Mouse (Mus musculus): ENCODE measurements at regions not wholly inside any gene's neighbourhood (a gene's known extent, or its start where the extent isn't known, plus 50 kb on each side); places are given as distances from the start of the nearest gene placed in this dataset.

DNA sequence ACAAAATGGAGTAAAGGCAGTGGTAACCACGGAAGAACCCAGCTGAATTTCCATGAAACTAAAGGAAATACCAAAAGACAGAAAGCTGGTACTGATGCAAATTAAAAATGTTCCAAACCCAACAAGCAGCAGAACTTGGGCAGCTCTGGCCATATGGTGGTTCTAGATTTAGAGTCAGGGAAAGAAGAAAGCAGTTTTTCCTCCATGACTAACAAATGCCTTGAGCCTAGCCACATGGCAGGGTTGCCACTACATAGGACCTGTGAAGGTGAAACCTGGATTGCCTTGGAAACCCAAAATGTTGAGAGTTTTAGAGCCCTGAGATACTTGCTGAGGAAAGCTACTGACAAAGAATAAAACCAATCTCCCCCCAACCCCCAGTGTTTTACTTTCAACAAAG lies 701.5 kb upstream of the Foxg1 start:
- no peaks in the 10 kb centered on the region for H3K27me3 ChIP-seq (ENCODE audit: control insufficient read depth, insufficient read depth, low read length)
- H3K9ac ChIP-seq (ENCODE audit: low read depth, low read length, severe bottlenecking), result no peak overlapping the region
- no peak overlapping the region for H3K27ac ChIP-seq (replicated peaks; ENCODE audit: low read depth, low read length)
- H3K36me3 ChIP-seq (ENCODE audit: control insufficient read depth, insufficient read depth, low read length), result no peaks in the 10 kb centered on the region
- DNase-seq (ENCODE audit: low spot score) (no peak), ATAC-seq (ENCODE audit: low FRiP score, low read depth) (no peak)
- no peak overlapping the region for H3K4me3 ChIP-seq (replicated peaks; ENCODE audit: low read length)
- no peaks in the 10 kb centered on the region for H3K9me3 ChIP-seq (ENCODE audit: control insufficient read depth, low read length)
- WGBS, result 61% methylated on average over 1 of the region's 1 CpGs
- H3K4me1 ChIP-seq (ENCODE audit: control insufficient read depth, insufficient read depth, low read length), result no peaks in the 10 kb centered on the region
- TF ChIP-seq POLR2A (IDR thresholded peaks at IDR 0.05; ENCODE audit: borderline replicate concordance, extremely low read depth, insufficient read depth, insufficient read length), result no peak
- H3K4me2 ChIP-seq (replicated peaks; ENCODE audit: low read depth, low read length, severe bottlenecking), result no peak overlapping the region

DNA sequence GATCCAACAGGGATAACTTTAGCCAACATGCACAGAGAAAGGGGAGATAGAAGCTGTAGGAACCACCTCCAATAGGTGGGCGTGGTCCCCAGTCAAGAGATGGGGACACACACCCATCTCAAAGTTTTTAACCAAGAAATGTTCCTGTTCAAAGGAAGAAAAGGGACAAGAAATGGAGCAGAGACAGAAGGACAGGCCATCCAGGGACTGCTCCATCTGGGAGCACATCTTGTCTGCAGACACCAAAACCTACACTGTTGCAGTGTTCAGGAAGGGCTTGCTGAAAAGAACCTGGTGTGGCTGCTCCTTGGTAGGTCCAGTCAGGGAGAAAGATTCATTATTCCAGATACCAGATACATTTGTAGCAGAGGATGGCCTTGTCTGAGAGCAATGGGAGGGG lies 676.5 kb upstream of the Foxg1 start:
- Histone ChIP-seq H3K4me1 (ENCODE audit: control insufficient read depth, insufficient read depth, low read length) (no peaks in the 10 kb centered on the region), H3K4me3 (replicated peaks; ENCODE audit: low read length) (no peak overlapping the region), H3K27me3 (ENCODE audit: control insufficient read depth, insufficient read depth, low read length) (no peaks in the 10 kb centered on the region), H3K9me3 (ENCODE audit: control insufficient read depth, low read length) (no peaks in the 10 kb centered on the region), H3K36me3 (ENCODE audit: control insufficient read depth, insufficient read depth, low read length) (no peaks in the 10 kb centered on the region), H3K9ac (ENCODE audit: low read depth, low read length, severe bottlenecking) (no peak overlapping the region), H3K27ac (replicated peaks; ENCODE audit: low read depth, low read length) (no peak overlapping the region), H3K4me2 (replicated peaks; ENCODE audit: low read depth, low read length, severe bottlenecking) (no peak overlapping the region)
- 81% methylated on average over 1 of the region's 1 CpGs for WGBS
- ATAC-seq (ENCODE audit: low FRiP score, low read depth) (no peak), DNase-seq (ENCODE audit: low spot score) (no peak)
- TF ChIP-seq POLR2A (IDR thresholded peaks at IDR 0.05; ENCODE audit: borderline replicate concordance, extremely low read depth, insufficient read depth, insufficient read length), result no peak

DNA sequence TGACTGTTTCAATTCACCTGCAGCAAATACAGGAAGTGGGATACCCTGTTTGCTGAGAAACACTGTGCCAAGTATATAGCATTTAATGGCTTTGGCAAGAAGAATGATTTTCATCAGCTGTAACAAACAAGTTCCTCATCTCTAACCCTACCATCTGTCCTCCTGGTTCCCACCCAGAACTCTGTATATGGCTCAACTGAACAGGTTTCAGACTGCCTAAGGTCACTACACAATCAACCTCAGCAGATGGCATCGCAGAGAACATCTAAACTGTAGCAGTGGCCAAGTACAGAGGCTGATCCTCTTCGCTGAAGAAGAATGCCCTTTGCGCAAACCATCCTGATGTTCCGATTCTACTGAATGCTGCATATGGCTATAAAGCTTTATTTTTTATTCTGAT lies 668.8 kb upstream of the Foxg1 start:
- WGBS, result 92% methylated on average over 4 of the region's 4 CpGs
- DNase-seq (ENCODE audit: low spot score), result no peak

DNA sequence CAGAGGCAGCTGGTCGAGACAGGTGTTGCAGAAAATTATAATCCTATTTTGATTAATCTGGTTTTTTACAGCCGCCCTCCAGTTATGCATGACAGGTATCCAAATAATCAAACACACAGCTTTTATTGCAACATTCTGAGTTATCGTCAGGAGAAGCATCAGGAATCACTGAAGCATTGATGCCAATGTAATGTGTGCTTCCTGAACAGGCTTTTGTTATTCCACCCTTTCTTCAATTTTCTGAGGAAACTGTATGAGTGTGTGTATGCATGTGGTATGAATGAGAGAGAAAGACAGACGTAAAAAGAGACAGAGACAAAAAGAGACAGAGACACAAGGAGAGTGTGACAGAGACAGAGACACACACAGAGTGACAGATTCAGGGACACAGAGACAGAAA lies 652.6 kb upstream of the Foxg1 start:
- DNase-seq (ENCODE audit: low spot score), result no peak
- no peak for ATAC-seq (ENCODE audit: low FRiP score, low read depth)
- Histone ChIP-seq H3K36me3 (ENCODE audit: control insufficient read depth, insufficient read depth, low read length) (no peaks in the 10 kb centered on the region), H3K4me1 (ENCODE audit: control insufficient read depth, insufficient read depth, low read length) (no peaks in the 10 kb centered on the region), H3K4me3 (replicated peaks; ENCODE audit: low read length) (no peak overlapping the region), H3K27ac (replicated peaks; ENCODE audit: low read depth, low read length) (no peak overlapping the region), H3K9ac (ENCODE audit: low read depth, low read length, severe bottlenecking) (no peak overlapping the region), H3K4me2 (replicated peaks; ENCODE audit: low read depth, low read length, severe bottlenecking) (no peak overlapping the region), H3K9me3 (ENCODE audit: control insufficient read depth, low read length) (no peaks in the 10 kb centered on the region), H3K27me3 (ENCODE audit: control insufficient read depth, insufficient read depth, low read length) (no peaks in the 10 kb centered on the region)
- no peak for TF ChIP-seq POLR2A (IDR thresholded peaks at IDR 0.05; ENCODE audit: borderline replicate concordance, extremely low read depth, insufficient read depth, insufficient read length)
- WGBS, result 75% methylated on average over 4 of the region's 4 CpGs

More for the DNA sequence above, 668.8 kb upstream of the Foxg1 start:
- Histone ChIP-seq H3K27ac (replicated peaks; ENCODE audit: low read depth, low read length) (no peak overlapping the region), H3K4me3 (replicated peaks; ENCODE audit: low read length) (no peak overlapping the region), H3K9ac (ENCODE audit: low read depth, low read length, severe bottlenecking) (no peak overlapping the region), H3K9me3 (ENCODE audit: control insufficient read depth, low read length) (no peaks in the 10 kb centered on the region), H3K27me3 (ENCODE audit: control insufficient read depth, insufficient read depth, low read length) (no peaks in the 10 kb centered on the region), H3K4me2 (replicated peaks; ENCODE audit: low read depth, low read length, severe bottlenecking) (no peak overlapping the region), H3K36me3 (ENCODE audit: control insufficient read depth, insufficient read depth, low read length) (no peaks in the 10 kb centered on the region), H3K4me1 (ENCODE audit: control insufficient read depth, insufficient read depth, low read length) (no peaks in the 10 kb centered on the region)
- ATAC-seq (ENCODE audit: low FRiP score, low read depth), result no peak
- TF ChIP-seq POLR2A (IDR thresholded peaks at IDR 0.05; ENCODE audit: borderline replicate concordance, extremely low read depth, insufficient read depth, insufficient read length), result no peak

DNA sequence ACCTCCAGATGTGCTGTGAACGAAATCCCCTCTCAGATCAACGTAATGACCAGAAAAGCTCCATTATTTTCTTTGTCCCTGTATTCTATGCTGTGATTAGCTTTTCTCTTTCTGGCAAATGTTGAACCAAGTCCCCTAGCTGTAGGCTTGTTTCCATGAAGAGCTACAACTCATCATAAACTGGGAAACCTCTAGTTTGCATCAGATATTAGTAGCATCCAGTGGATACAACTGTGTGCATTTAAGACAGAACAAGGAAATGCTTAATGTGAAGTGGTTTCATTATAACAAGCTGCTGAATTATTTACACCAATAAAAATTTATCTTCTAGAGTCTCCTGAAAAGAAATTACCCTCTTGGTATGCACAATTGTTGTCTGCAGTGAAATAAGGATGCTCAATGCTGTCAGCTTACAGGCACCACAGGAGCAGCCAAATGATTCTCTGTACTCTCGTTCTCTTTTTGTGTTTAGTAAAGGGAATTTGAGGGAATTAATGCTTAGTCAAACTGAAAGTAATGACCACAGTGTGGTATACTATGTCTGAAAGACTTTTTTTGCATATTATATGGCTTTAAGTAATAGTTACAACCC lies 623.6 kb upstream of the Foxg1 start:
- no peaks in the 10 kb centered on the region for H3K36me3 ChIP-seq (ENCODE audit: control insufficient read depth, insufficient read depth, low read length)
- no peak for TF ChIP-seq POLR2A (IDR thresholded peaks at IDR 0.05; ENCODE audit: borderline replicate concordance, extremely low read depth, insufficient read depth, insufficient read length)
- H3K4me1 ChIP-seq (ENCODE audit: control insufficient read depth, insufficient read depth, low read length), result no peaks in the 10 kb centered on the region
- no peak overlapping the region for H3K27ac ChIP-seq (replicated peaks; ENCODE audit: low read depth, low read length)
- H3K4me3 ChIP-seq (replicated peaks; ENCODE audit: low read length), result no peak overlapping the region
- H3K27me3 ChIP-seq (ENCODE audit: control insufficient read depth, insufficient read depth, low read length), result no peaks in the 10 kb centered on the region
- no peak overlapping the region for H3K4me2 ChIP-seq (replicated peaks; ENCODE audit: low read depth, low read length, severe bottlenecking)
- 71% methylated on average over 3 of the region's 3 CpGs for WGBS
- ATAC-seq (ENCODE audit: low FRiP score, low read depth), result no peak
- no peaks in the 10 kb centered on the region for H3K9me3 ChIP-seq (ENCODE audit: control insufficient read depth, low read length)
- H3K9ac ChIP-seq (ENCODE audit: low read depth, low read length, severe bottlenecking), result no peak overlapping the region
- no peak for DNase-seq (ENCODE audit: low spot score)
